In genomic region chr15:98952063-98952455, GRCm38 (mm10) we compare ENCODE assay signal across 8 mouse cellular contexts. TPM values are rescaled to one million over a fixed set of nuclear protein-coding genes. Genes with fewer than 3 reads are reported as not detected.
DNase-seq lines count a peak whose midpoint lies in the region; ATAC-seq and TF ChIP-seq lines count a peak whose summit lies in the region.

No protein-coding gene starts in this region.

- H3K36me3 ChIP-seq in embryonic facial prominence, embryonic 12.5 days: peaks cover 11% of the 10 kb centered on the region
- no peaks in the 10 kb centered on the region for H3K36me3 ChIP-seq in limb, embryonic 11.5 days (ENCODE audit: control insufficient read depth, insufficient read depth, low read length)
- no peaks in the 10 kb centered on the region for H3K36me3 ChIP-seq in small intestine, adult 2 months (ENCODE audit: control insufficient read depth, insufficient read depth, low read length)

- ATAC-seq in embryonic facial prominence, embryonic 12.5 days (ENCODE audit: insufficient number of reproducible peaks, insufficient read depth, low FRiP score, low TSS enrichment): no peak
- no peak for ATAC-seq in limb, embryonic 11.5 days (ENCODE audit: insufficient number of reproducible peaks, low FRiP score, low TSS enrichment, low read depth)

- peak overlapping the region; percentile 59 for H3K4me3 ChIP-seq in lung, adult 2 months (replicated peaks; ENCODE audit: extremely low read depth, low read depth, low read length)
- H3K4me3 ChIP-seq in embryonic facial prominence, embryonic 12.5 days: peak overlapping the region; percentile 74
- H3K4me3 ChIP-seq in limb, embryonic 11.5 days (ENCODE audit: low read depth, low read length): peak overlapping the region; percentile 63
- H3K4me3 ChIP-seq in small intestine, adult 2 months (ENCODE audit: low read depth, low read length): peak overlapping the region; percentile 44; the same call in 1 of the 2 replicates

- DNase-seq in lung, adult 2 months: no peak
- DNase-seq in lung, postnatal 36 days: no peak
- peak; percentile 41 for DNase-seq in limb, embryonic 11.5 days (ENCODE audit: low spot score)
- DNase-seq in spleen, adult 12 weeks (ENCODE audit: low spot score): no peak
- no peak for DNase-seq in thymus, postnatal 14 days
- DNase-seq in layer of hippocampus, adult 9-10 months (ENCODE audit: low spot score): no peak

- H3K9me3 ChIP-seq in embryonic facial prominence, embryonic 12.5 days: no peaks in the 10 kb centered on the region
- no peaks in the 10 kb centered on the region for H3K9me3 ChIP-seq in limb, embryonic 11.5 days (ENCODE audit: control insufficient read depth, low read length)

- peak overlapping the region; percentile 86 for H3K4me2 ChIP-seq in embryonic facial prominence, embryonic 12.5 days (replicated peaks)
- H3K4me2 ChIP-seq in limb, embryonic 11.5 days (ENCODE audit: low read depth, severe bottlenecking): peak overlapping the region; percentile 59

- no peak for TF ChIP-seq POLR2A in lung, adult 2 months (IDR thresholded peaks at IDR 0.05; ENCODE audit: borderline replicate concordance, extremely low read depth, low read depth, low read length)
- TF ChIP-seq POLR2A in small intestine, adult 2 months (IDR thresholded peaks at IDR 0.05; ENCODE audit: low read depth, low read length): no peak

- H3K9ac ChIP-seq in embryonic facial prominence, embryonic 12.5 days: peak overlapping the region; percentile 88
- peak overlapping the region; percentile 28 for H3K9ac ChIP-seq in limb, embryonic 11.5 days (ENCODE audit: low read length)

- peak overlapping the region; percentile 99 for H3K27ac ChIP-seq in embryonic facial prominence, embryonic 12.5 days
- H3K27ac ChIP-seq in limb, embryonic 11.5 days (replicated peaks; ENCODE audit: low read depth, low read length): no peak overlapping the region
- H3K27ac ChIP-seq in small intestine, adult 2 months (ENCODE audit: insufficient read depth, low read depth, low read length): no peak overlapping the region

- peaks cover 5% of the 10 kb centered on the region for H3K4me1 ChIP-seq in lung, adult 2 months (ENCODE audit: control insufficient read depth, insufficient read depth, low read length)
- H3K4me1 ChIP-seq in embryonic facial prominence, embryonic 12.5 days: peaks cover 10% of the 10 kb centered on the region
- peaks cover 8% of the 10 kb centered on the region; the same call in 1 of the 2 replicates for H3K4me1 ChIP-seq in limb, embryonic 11.5 days (ENCODE audit: control insufficient read depth, insufficient read depth, low read length)
- 0 out of 2 replicates have a peak, but pooled peaks cover 2% of the 10 kb centered on the region for H3K4me1 ChIP-seq in small intestine, adult 2 months (ENCODE audit: control insufficient read depth, insufficient read depth, insufficient read length, low read length)

- TF ChIP-seq CTCF in lung, adult 2 months (IDR thresholded peaks at IDR 0.05; ENCODE audit: insufficient read depth, low read length): no peak
- no peak for TF ChIP-seq CTCF in small intestine, adult 2 months (IDR thresholded peaks at IDR 0.05; ENCODE audit: extremely low read depth, insufficient read length, insufficient replicate concordance, low read depth, low read length)

- WGBS in lung, adult 2 months: 17% methylated on average over 5 of the region's 5 CpGs
- 24% methylated on average over 5 of the region's 5 CpGs for WGBS in embryonic facial prominence, embryonic 12.5 days
- 50% methylated on average over 5 of the region's 5 CpGs for WGBS in limb, embryonic 11.5 days
- 32% methylated on average over 5 of the region's 5 CpGs for WGBS in small intestine, adult 2 months

- no peaks in the 10 kb centered on the region for H3K27me3 ChIP-seq in embryonic facial prominence, embryonic 12.5 days
- no peaks in the 10 kb centered on the region for H3K27me3 ChIP-seq in limb, embryonic 11.5 days (ENCODE audit: control insufficient read depth, insufficient read depth, low read length)
- no peaks in the 10 kb centered on the region for H3K27me3 ChIP-seq in small intestine, adult 2 months (ENCODE audit: control insufficient read depth, insufficient read depth, low read length)

RNA-seq across cellular contexts. Expression of gene Gm49450, which starts 1.3 kb away (rescaled TPM):
- 0.17 and 298 TPM in 2 replicates for polyA plus RNA-seq in lung, adult 2 months (2012; rRNA removed)
- not detected in 2 replicates for polyA plus RNA-seq in embryonic facial prominence, embryonic 12.5 days (2016; fragmentation: Nextera tagmentation; extraction: Ambion mirVana)
- not detected in 2 replicates for polyA plus RNA-seq in limb, embryonic 11.5 days (2014; fragmentation: Nextera tagmentation; extraction: Ambion mirVana)
- polyA plus RNA-seq in small intestine, adult 2 months (2012; rRNA removed): 1.2 and 23.9 TPM in 2 replicates

RNA-seq across cellular contexts. Expression of gene Tuba1a, which starts 1.4 kb away (rescaled TPM):
- polyA plus RNA-seq in lung, adult 2 months (2012; rRNA removed): 617 and 959 TPM in 2 replicates
- 2,353 and 2,615 TPM in 2 replicates for polyA plus RNA-seq in embryonic facial prominence, embryonic 12.5 days (2016; fragmentation: Nextera tagmentation; extraction: Ambion mirVana)
- polyA plus RNA-seq in limb, embryonic 11.5 days (2014; fragmentation: Nextera tagmentation; extraction: Ambion mirVana): 1,453 and 1,516 TPM in 2 replicates
- polyA plus RNA-seq in small intestine, adult 2 months (2012; rRNA removed): 99.6 and 116 TPM in 2 replicates

RNA-seq across cellular contexts. Expression of gene Tuba1b, which starts 17.7 kb away (rescaled TPM):
- 1,081 and 1,265 TPM in 2 replicates for polyA plus RNA-seq in lung, adult 2 months (2012; rRNA removed)
- 1,598 and 1,609 TPM in 2 replicates for polyA plus RNA-seq in embryonic facial prominence, embryonic 12.5 days (2016; fragmentation: Nextera tagmentation; extraction: Ambion mirVana)
- polyA plus RNA-seq in limb, embryonic 11.5 days (2014; fragmentation: Nextera tagmentation; extraction: Ambion mirVana): 2,238 and 2,358 TPM in 2 replicates
- polyA plus RNA-seq in small intestine, adult 2 months (2012; rRNA removed): 455 and 523 TPM in 2 replicates

RNA-seq across cellular contexts. Expression of gene Lmbr1l, which starts 34.0 kb away (rescaled TPM):
- polyA plus RNA-seq in lung, adult 2 months (2012; rRNA removed): 56.0 and 72.1 TPM in 2 replicates
- 21.5 and 26.4 TPM in 2 replicates for polyA plus RNA-seq in embryonic facial prominence, embryonic 12.5 days (2016; fragmentation: Nextera tagmentation; extraction: Ambion mirVana)
- polyA plus RNA-seq in limb, embryonic 11.5 days (2014; fragmentation: Nextera tagmentation; extraction: Ambion mirVana): 5.5 and 6.2 TPM in 2 replicates
- 183 and 395 TPM in 2 replicates for polyA plus RNA-seq in small intestine, adult 2 months (2012; rRNA removed)

RNA-seq across cellular contexts. Expression of gene Dhh, which starts 53.7 kb away (rescaled TPM):
- polyA plus RNA-seq in lung, adult 2 months (2012; rRNA removed): 2.5 and 2.8 TPM in 2 replicates
- 0.67 and 1.2 TPM in 2 replicates for polyA plus RNA-seq in embryonic facial prominence, embryonic 12.5 days (2016; fragmentation: Nextera tagmentation; extraction: Ambion mirVana)
- 0.15 and 0.23 TPM in 2 replicates for polyA plus RNA-seq in limb, embryonic 11.5 days (2014; fragmentation: Nextera tagmentation; extraction: Ambion mirVana)
- polyA plus RNA-seq in small intestine, adult 2 months (2012; rRNA removed): 0.33 and 0.55 TPM in 2 replicates
